Mouse (Mus musculus) testis, adult 2 months (tissue): ENCODE data around the gene Cnnm4.

Experiments used
- CTCF ChIP-seq: fragments of 200-500 bp; IDR thresholded peaks from 2 replicates; pipeline ENCODE4 v1.5.1; 2012; ENCODE audit warnings: low read depth, mild to moderate bottlenecking, inconsistent platforms, low read length, moderate library complexity; ENCODE audit not compliant: control insufficient read depth, insufficient read depth, insufficient replicate concordance
- POLR2A ChIP-seq: fragments of 200-500 bp; IDR thresholded peaks from 2 replicates; pipeline ENCODE4 v1.6.1; 2012; ENCODE audit warnings: low read depth, mild to moderate bottlenecking, inconsistent platforms, low read length, moderate library complexity; ENCODE audit not compliant: control insufficient read depth

DNA sequence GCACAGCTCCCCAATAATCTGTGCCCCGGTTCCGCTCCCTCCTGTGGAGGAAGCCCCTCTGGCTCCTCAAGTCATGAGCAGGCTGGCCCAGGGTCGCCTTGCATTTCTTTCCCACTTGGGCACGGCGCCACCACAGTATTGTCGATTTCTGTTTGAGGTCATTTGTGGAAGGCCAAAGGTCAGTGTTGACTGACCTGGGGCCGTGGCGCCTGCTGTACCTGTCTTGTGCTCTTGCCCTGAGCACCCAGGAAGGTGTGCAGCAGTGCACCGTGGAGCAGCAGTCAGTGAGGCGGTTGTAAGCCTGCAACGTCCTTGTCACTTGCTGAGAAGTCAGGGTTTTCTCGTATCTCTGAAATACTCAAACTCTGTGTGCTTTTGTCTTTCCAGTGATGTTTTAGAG, 54.4 kb downstream of the Cnnm4 start:
- TF ChIP-seq CTCF (no peak), POLR2A (no peak)
